Mouse (Mus musculus): ENCODE results near the gene Clec2l. TPM values are rescaled to one million over a fixed set of nuclear protein-coding genes. Genes with fewer than 3 reads are reported as not detected.

The Clec2l gene
- polyA plus RNA-seq, 1 experiment from 2014 or later: 3.3 TPM

- no peak overlapping the region for H3K9ac ChIP-seq (ENCODE audit: low read depth, low read length)
- no peaks in the 10 kb centered on the region for H3K36me3 ChIP-seq (ENCODE audit: control insufficient read depth, insufficient read depth, low read length)
- no peak overlapping the region for H3K27ac ChIP-seq (replicated peaks; ENCODE audit: low read depth, low read length)
- H3K4me3 ChIP-seq (ENCODE audit: low read depth, low read length): no peak overlapping the region
- no peaks in the 10 kb centered on the region for H3K4me1 ChIP-seq (ENCODE audit: control insufficient read depth, insufficient read depth, low read length)
- H3K9me3 ChIP-seq (ENCODE audit: control insufficient read depth, low read length): no peaks in the 10 kb centered on the region
- H3K4me2 ChIP-seq (ENCODE audit: low read depth, low read length): no peak overlapping the region
- 77% methylated on average over 14 of the region's 14 CpGs for WGBS
- ATAC-seq (ENCODE audit: low read depth) (no peak), DNase-seq (ENCODE audit: low spot score) (no peak)
- H3K27me3 ChIP-seq (replicated peaks; ENCODE audit: control insufficient read depth, insufficient read depth, low read length): no peaks in the 10 kb centered on the region
Observed at GRCm38 (mm10) chr6:38676723-38677122, 13.9 kb downstream of the Clec2l start.

- no peaks in the 10 kb centered on the region for H3K9me3 ChIP-seq (ENCODE audit: control insufficient read depth, low read length)
- H3K4me2 ChIP-seq (ENCODE audit: low read depth, low read length): no peak overlapping the region
- DNase-seq (ENCODE audit: low spot score) (no peak), ATAC-seq (ENCODE audit: low read depth) (no peak)
- no peaks in the 10 kb centered on the region for H3K27me3 ChIP-seq (replicated peaks; ENCODE audit: control insufficient read depth, insufficient read depth, low read length)
- H3K36me3 ChIP-seq (ENCODE audit: control insufficient read depth, insufficient read depth, low read length): no peaks in the 10 kb centered on the region
- no peak overlapping the region for H3K27ac ChIP-seq (replicated peaks; ENCODE audit: low read depth, low read length)
- no peaks in the 10 kb centered on the region for H3K4me1 ChIP-seq (ENCODE audit: control insufficient read depth, insufficient read depth, low read length)
- 71% methylated on average over 9 of the region's 9 CpGs for WGBS
- no peak overlapping the region for H3K9ac ChIP-seq (ENCODE audit: low read depth, low read length)
- no peak overlapping the region for H3K4me3 ChIP-seq (ENCODE audit: low read depth, low read length)
Observed at GRCm38 (mm10) chr6:38677629-38678028, 14.8 kb downstream of the Clec2l start.

GRCm38 (mm10) chr6:38682532-38682931 is 19.7 kb downstream of the Clec2l start:
- no peak for ATAC-seq (ENCODE audit: low read depth)
- no peak overlapping the region for H3K4me3 ChIP-seq (ENCODE audit: low read depth, low read length)
- WGBS: 49% methylated on average over 2 of the region's 2 CpGs

DNA sequence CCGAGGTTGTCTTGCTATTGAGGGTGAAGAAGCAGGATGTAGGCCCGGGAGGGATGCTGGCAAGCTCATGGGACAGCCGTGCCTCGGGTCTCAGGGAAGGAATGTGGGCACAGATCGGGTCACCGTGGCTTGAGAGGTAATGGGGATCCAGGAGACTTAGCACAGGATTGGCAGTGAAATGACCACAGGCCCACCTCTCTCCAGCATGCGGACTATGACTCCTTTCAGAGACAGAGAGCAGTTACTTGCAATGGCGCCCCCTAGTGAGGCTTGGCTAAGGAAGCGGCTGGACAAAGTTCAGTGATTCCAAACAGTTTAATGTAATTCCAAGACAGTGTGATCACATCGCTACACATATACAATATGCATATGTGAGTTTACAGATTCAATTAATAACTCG is 24.3 kb downstream of the Clec2l start:
- no peak for DNase-seq (ENCODE audit: low spot score)
- H3K36me3 ChIP-seq (ENCODE audit: control insufficient read depth, insufficient read depth, low read length): peaks cover 5% of the 10 kb centered on the region
- no peaks in the 10 kb centered on the region for H3K9me3 ChIP-seq (ENCODE audit: control insufficient read depth, low read length)
- no peaks in the 10 kb centered on the region for H3K4me1 ChIP-seq (ENCODE audit: control insufficient read depth, insufficient read depth, low read length)
- H3K9ac ChIP-seq (ENCODE audit: low read depth, low read length): no peak overlapping the region
- H3K27ac ChIP-seq (replicated peaks; ENCODE audit: low read depth, low read length): no peak overlapping the region
- no peaks in the 10 kb centered on the region for H3K27me3 ChIP-seq (replicated peaks; ENCODE audit: control insufficient read depth, insufficient read depth, low read length)
- WGBS: 66% methylated on average over 11 of the region's 11 CpGs
- H3K4me2 ChIP-seq (ENCODE audit: low read depth, low read length): no peak overlapping the region
- H3K4me3 ChIP-seq (ENCODE audit: low read depth, low read length): no peak overlapping the region
- ATAC-seq (ENCODE audit: low read depth): no peak

More at GRCm38 (mm10) chr6:38682532-38682931, 19.7 kb downstream of the Clec2l start:
- Histone ChIP-seq H3K4me1 (ENCODE audit: control insufficient read depth, insufficient read depth, low read length) (no peaks in the 10 kb centered on the region), H3K4me2 (ENCODE audit: low read depth, low read length) (no peak overlapping the region), H3K9ac (ENCODE audit: low read depth, low read length) (no peak overlapping the region), H3K9me3 (ENCODE audit: control insufficient read depth, low read length) (no peaks in the 10 kb centered on the region), H3K27ac (replicated peaks; ENCODE audit: low read depth, low read length) (no peak overlapping the region), H3K27me3 (replicated peaks; ENCODE audit: control insufficient read depth, insufficient read depth, low read length) (no peaks in the 10 kb centered on the region), H3K36me3 (ENCODE audit: control insufficient read depth, insufficient read depth, low read length) (no peaks in the 10 kb centered on the region)
- DNase-seq (ENCODE audit: low spot score): no peak

DNA sequence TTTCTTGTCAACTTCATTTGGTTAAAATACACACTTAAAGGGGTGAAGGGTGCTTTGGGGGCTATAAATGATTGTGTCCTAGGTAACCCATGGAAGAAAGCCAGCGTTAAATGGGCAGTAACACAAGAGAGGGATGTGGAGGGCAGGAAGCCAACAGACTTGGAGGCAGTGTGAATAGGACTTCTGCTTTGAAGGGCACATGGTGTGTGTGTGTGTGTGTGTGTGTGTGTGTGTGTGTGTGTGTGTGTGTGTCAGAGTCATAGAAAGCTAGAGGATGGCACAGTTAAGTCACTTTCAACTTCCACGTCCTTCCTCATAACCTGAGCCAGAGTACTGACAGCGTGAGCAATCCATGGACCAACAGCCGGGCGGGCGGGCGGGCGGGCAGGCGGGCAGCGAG is 26.0 kb downstream of the Clec2l start:
- peaks cover 5% of the 10 kb centered on the region for H3K36me3 ChIP-seq (ENCODE audit: control insufficient read depth, insufficient read depth, low read length)

GRCm38 (mm10) chr6:38690615-38691014 is 27.7 kb downstream of the Clec2l start:
- Histone ChIP-seq H3K27ac (replicated peaks; ENCODE audit: low read depth, low read length) (no peak overlapping the region), H3K27me3 (replicated peaks; ENCODE audit: control insufficient read depth, insufficient read depth, low read length) (no peaks in the 10 kb centered on the region), H3K4me2 (ENCODE audit: low read depth, low read length) (no peak overlapping the region), H3K36me3 (ENCODE audit: control insufficient read depth, insufficient read depth, low read length) (peaks cover 14% of the 10 kb centered on the region), H3K9me3 (ENCODE audit: control insufficient read depth, low read length) (no peaks in the 10 kb centered on the region), H3K9ac (ENCODE audit: low read depth, low read length) (no peak overlapping the region), H3K4me3 (ENCODE audit: low read depth, low read length) (no peak overlapping the region), H3K4me1 (ENCODE audit: control insufficient read depth, insufficient read depth, low read length) (no peaks in the 10 kb centered on the region)
- WGBS: 84% methylated on average over 4 of the region's 4 CpGs
- ATAC-seq (ENCODE audit: low read depth) (no peak), DNase-seq (ENCODE audit: low spot score) (no peak)

More for the DNA sequence above, 26.0 kb downstream of the Clec2l start:
- DNase-seq (ENCODE audit: low spot score) (no peak), ATAC-seq (ENCODE audit: low read depth) (no peak)
- no peak overlapping the region for H3K9ac ChIP-seq (ENCODE audit: low read depth, low read length)
- H3K9me3 ChIP-seq (ENCODE audit: control insufficient read depth, low read length): no peaks in the 10 kb centered on the region
- no peak overlapping the region for H3K4me2 ChIP-seq (ENCODE audit: low read depth, low read length)
- no peak overlapping the region for H3K4me3 ChIP-seq (ENCODE audit: low read depth, low read length)
- no peak overlapping the region for H3K27ac ChIP-seq (replicated peaks; ENCODE audit: low read depth, low read length)
- no peaks in the 10 kb centered on the region for H3K27me3 ChIP-seq (replicated peaks; ENCODE audit: control insufficient read depth, insufficient read depth, low read length)
- 85% methylated on average over 10 of the region's 10 CpGs for WGBS
- H3K4me1 ChIP-seq (ENCODE audit: control insufficient read depth, insufficient read depth, low read length): no peaks in the 10 kb centered on the region

GRCm38 (mm10) chr6:38691052-38691451 is 28.2 kb downstream of the Clec2l start:
- H3K4me2 ChIP-seq (ENCODE audit: low read depth, low read length): no peak overlapping the region
- ATAC-seq (ENCODE audit: low read depth) (no peak), DNase-seq (ENCODE audit: low spot score) (no peak)
- H3K9me3 ChIP-seq (ENCODE audit: control insufficient read depth, low read length): no peaks in the 10 kb centered on the region
- no peaks in the 10 kb centered on the region for H3K27me3 ChIP-seq (replicated peaks; ENCODE audit: control insufficient read depth, insufficient read depth, low read length)
- H3K4me1 ChIP-seq (ENCODE audit: control insufficient read depth, insufficient read depth, low read length): no peaks in the 10 kb centered on the region
- H3K27ac ChIP-seq (replicated peaks; ENCODE audit: low read depth, low read length): no peak overlapping the region
- peaks cover 16% of the 10 kb centered on the region for H3K36me3 ChIP-seq (ENCODE audit: control insufficient read depth, insufficient read depth, low read length)
- no peak overlapping the region for H3K4me3 ChIP-seq (ENCODE audit: low read depth, low read length)
- 89% methylated on average over 5 of the region's 5 CpGs for WGBS
- H3K9ac ChIP-seq (ENCODE audit: low read depth, low read length): no peak overlapping the region

DNA sequence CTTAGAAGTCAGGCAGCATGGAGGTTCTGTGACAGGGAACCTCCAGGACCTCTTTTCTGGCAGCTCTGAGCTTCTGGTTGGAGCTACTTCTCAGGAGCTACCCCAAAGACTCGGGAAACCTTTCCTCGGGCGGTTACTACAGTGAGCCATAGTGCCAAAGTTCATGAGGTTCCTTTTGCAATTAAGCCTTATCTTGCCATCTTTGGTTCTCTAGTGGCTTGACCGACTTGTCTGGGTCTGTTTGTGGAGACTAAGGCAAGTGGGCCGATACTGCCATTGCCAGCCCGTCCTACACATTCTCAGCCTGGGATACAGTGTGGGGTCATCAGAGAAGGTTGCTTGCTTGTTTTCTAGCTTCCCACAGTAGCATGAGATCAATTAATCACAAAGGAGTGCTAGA is 29.7 kb downstream of the Clec2l start:
- ATAC-seq (ENCODE audit: low read depth): no peak
- Histone ChIP-seq H3K4me2 (ENCODE audit: low read depth, low read length) (no peak overlapping the region), H3K4me3 (ENCODE audit: low read depth, low read length) (no peak overlapping the region), H3K36me3 (ENCODE audit: control insufficient read depth, insufficient read depth, low read length) (peaks cover 28% of the 10 kb centered on the region), H3K27ac (replicated peaks; ENCODE audit: low read depth, low read length) (no peak overlapping the region), H3K4me1 (ENCODE audit: control insufficient read depth, insufficient read depth, low read length) (no peaks in the 10 kb centered on the region), H3K9me3 (ENCODE audit: control insufficient read depth, low read length) (no peaks in the 10 kb centered on the region), H3K27me3 (replicated peaks; ENCODE audit: control insufficient read depth, insufficient read depth, low read length) (no peaks in the 10 kb centered on the region), H3K9ac (ENCODE audit: low read depth, low read length) (no peak overlapping the region)
- no peak for DNase-seq (ENCODE audit: low spot score)
- 85% methylated on average over 6 of the region's 6 CpGs for WGBS

GRCm38 (mm10) chr6:38695380-38696054 is 32.6 kb downstream of the Clec2l start:
- H3K27me3 ChIP-seq (replicated peaks; ENCODE audit: control insufficient read depth, insufficient read depth, low read length): no peaks in the 10 kb centered on the region
- no peak overlapping the region for H3K4me2 ChIP-seq (ENCODE audit: low read depth, low read length)
- no peak overlapping the region for H3K4me3 ChIP-seq (ENCODE audit: low read depth, low read length)
- H3K36me3 ChIP-seq (ENCODE audit: control insufficient read depth, insufficient read depth, low read length): peaks cover 49% of the 10 kb centered on the region
- DNase-seq (ENCODE audit: low spot score): peak; percentile 94
- H3K27ac ChIP-seq (replicated peaks; ENCODE audit: low read depth, low read length): no peak overlapping the region
- WGBS: 45% methylated on average over 7 of the region's 9 CpGs
- peak; percentile 81 for ATAC-seq (ENCODE audit: low read depth)
- H3K4me1 ChIP-seq (ENCODE audit: control insufficient read depth, insufficient read depth, low read length): no peaks in the 10 kb centered on the region
- no peaks in the 10 kb centered on the region for H3K9me3 ChIP-seq (ENCODE audit: control insufficient read depth, low read length)
- H3K9ac ChIP-seq (ENCODE audit: low read depth, low read length): no peak overlapping the region
